Mouse (Mus musculus) C2C12 (cell line): ENCODE measurements around the gene Ptgfrn. TPM values are rescaled to one million over a fixed set of nuclear protein-coding genes. Genes with fewer than 3 reads are reported as not detected.

Experiments
- H3K27me3 ChIP-seq: one replicate; pipeline ENCODE4 v1.6.1; 2011; ENCODE audit not compliant: control insufficient read depth, insufficient read depth, insufficient read length
- H3K36me3 ChIP-seq: one replicate; pipeline ENCODE4 v1.6.1; 2011; ENCODE audit not compliant: control insufficient read depth, insufficient read depth
- H3K4me3 ChIP-seq: one replicate; pipeline ENCODE4 v1.5.1; 2011; ENCODE audit warnings: mild to moderate bottlenecking, control low read depth; ENCODE audit not compliant: poor library complexity, insufficient read depth, severe bottlenecking
- H3K79me2 ChIP-seq: one replicate; pipeline ENCODE4 v1.6.1; 2011; ENCODE audit not compliant: control insufficient read depth, insufficient read depth
- H3K79me3 ChIP-seq: one replicate; pipeline ENCODE4 v1.6.1; 2011; ENCODE audit warnings: low read depth, control low read depth
- H3ac ChIP-seq: one replicate; pipeline ENCODE3; 2011; ENCODE audit warnings: low read depth; ENCODE audit not compliant: control insufficient read depth, insufficient read length
- CEBPB ChIP-seq: IDR thresholded peaks from one replicate; pipeline ENCODE4 v1.6.1; 2011; ENCODE audit warnings: low read depth, mild to moderate bottlenecking, control low read depth, moderate library complexity
- CTCF ChIP-seq: IDR thresholded peaks from one replicate; pipeline ENCODE4 v1.5.1; 2011; ENCODE audit not compliant: control insufficient read depth, insufficient read depth, insufficient read length
- FOSL1 ChIP-seq: IDR thresholded peaks from one replicate; pipeline ENCODE4 v1.8.0; 2011; ENCODE audit warnings: mild to moderate bottlenecking, low read length; ENCODE audit not compliant: poor library complexity, insufficient read depth, severe bottlenecking
- MAX ChIP-seq: IDR thresholded peaks from one replicate; pipeline ENCODE4 v1.6.1; 2011; ENCODE audit warnings: mild to moderate bottlenecking, control low read depth
- MYOD1 ChIP-seq: IDR thresholded peaks from one replicate; pipeline ENCODE4 v1.6.1; 2011; ENCODE audit warnings: low read depth; ENCODE audit not compliant: control insufficient read depth, insufficient read length
- MYOG ChIP-seq: IDR thresholded peaks from one replicate; pipeline ENCODE4 v1.6.1; 2011; ENCODE audit not compliant: control insufficient read depth, insufficient read length; ENCODE audit errors: extremely low read depth
- USF1 ChIP-seq: IDR thresholded peaks from one replicate; pipeline ENCODE4 v1.6.1; 2011; ENCODE audit warnings: low read depth, mild to moderate bottlenecking, control low read depth, moderate library complexity
- polyA plus RNA-seq: library from polyadenylated mRNA; unstranded; fragments of >200 nt; fragmentation: generic; extraction: Trizol; gene quantifications from one replicate; pipeline ENCODE4 v1.2.1, GENCODE M21; 2012; ENCODE audit warnings: missing spikeins

Ptgfrn gene
- polyA plus RNA-seq, 1 experiment, result 42.8 TPM

GRCm38 (mm10) chr3:101124716-101125115, 14.6 kb upstream of the Ptgfrn start:
- H3K79me3 ChIP-seq, result no peaks in the 10 kb centered on the region
- no peak overlapping the region for H3K4me3 ChIP-seq
- no peak for TF ChIP-seq MYOG
- no peak for TF ChIP-seq CTCF
- TF ChIP-seq FOSL1, result no peak
- TF ChIP-seq MAX, result no peak
- no peak for TF ChIP-seq USF1
- no peak for TF ChIP-seq CEBPB
- no peak for TF ChIP-seq MYOD1
- no peaks in the 10 kb centered on the region for H3K36me3 ChIP-seq
- no peaks in the 10 kb centered on the region for H3K27me3 ChIP-seq
- no peaks in the 10 kb centered on the region for H3K79me2 ChIP-seq
- no peak overlapping the region for H3ac ChIP-seq

GRCm38 (mm10) chr3:101122479-101122878, 12.4 kb upstream of the Ptgfrn start:
- H3ac ChIP-seq, result no peak overlapping the region
- H3K36me3 ChIP-seq, result no peaks in the 10 kb centered on the region
- no peaks in the 10 kb centered on the region for H3K27me3 ChIP-seq
- H3K4me3 ChIP-seq, result no peak overlapping the region
- H3K79me2 ChIP-seq, result no peaks in the 10 kb centered on the region
- no peaks in the 10 kb centered on the region for H3K79me3 ChIP-seq
- no peak for TF ChIP-seq MYOG
- TF ChIP-seq MYOD1, result no peak
- no peak for TF ChIP-seq USF1
- no peak for TF ChIP-seq FOSL1

GRCm38 (mm10) chr3:101117774-101118173, 7.7 kb upstream of the Ptgfrn start:
- H3ac ChIP-seq, result no peak overlapping the region

GRCm38 (mm10) chr3:101117386-101117749, 7.3 kb upstream of the Ptgfrn start:
- Histone ChIP-seq H3K27me3 (no peaks in the 10 kb centered on the region), H3K4me3 (no peak overlapping the region), H3ac (no peak overlapping the region), H3K36me3 (no peaks in the 10 kb centered on the region), H3K79me2 (no peaks in the 10 kb centered on the region), H3K79me3 (no peaks in the 10 kb centered on the region)
- TF ChIP-seq USF1 (no peak), MYOD1 (no peak), FOSL1 (no peak), CEBPB (no peak), MYOG (no peak), MAX (no peak), CTCF (no peak)

More at GRCm38 (mm10) chr3:101117774-101118173, 7.7 kb upstream of the Ptgfrn start:
- Histone ChIP-seq H3K79me3 (no peaks in the 10 kb centered on the region), H3K27me3 (no peaks in the 10 kb centered on the region), H3K4me3 (no peak overlapping the region), H3K79me2 (no peaks in the 10 kb centered on the region), H3K36me3 (no peaks in the 10 kb centered on the region)
- no peak for TF ChIP-seq USF1
- TF ChIP-seq CEBPB, result no peak
- no peak for TF ChIP-seq MYOG
- no peak for TF ChIP-seq MYOD1
- TF ChIP-seq MAX, result no peak
- TF ChIP-seq FOSL1, result no peak
- no peak for TF ChIP-seq CTCF

- Histone ChIP-seq H3K4me3 (no peak overlapping the region), H3ac (no peak overlapping the region), H3K79me3 (no peaks in the 10 kb centered on the region), H3K36me3 (no peaks in the 10 kb centered on the region), H3K79me2 (no peaks in the 10 kb centered on the region), H3K27me3 (no peaks in the 10 kb centered on the region)
- TF ChIP-seq MYOG, result no peak
- TF ChIP-seq CEBPB, result no peak
- no peak for TF ChIP-seq MYOD1
- TF ChIP-seq MAX, result no peak
- no peak for TF ChIP-seq FOSL1
- TF ChIP-seq CTCF, result no peak
- no peak for TF ChIP-seq USF1
Measured at GRCm38 (mm10) chr3:101116431-101117385, 6.6 kb upstream of the Ptgfrn start.
